Mouse (Mus musculus) fibroblast of lung, adult 2 months (primary cell): Measurements from ENCODE around the gene Rnf123.
A peak's percentile ranks its signal among the peaks of the same experiment; 100 is the strongest.

Experiments
- DNase-seq: peaks from one replicate; pipeline ENCODE4 v3.0.0-alpha.2; 2011; ENCODE audit warnings: low read depth

The Rnf123 gene

DNA sequence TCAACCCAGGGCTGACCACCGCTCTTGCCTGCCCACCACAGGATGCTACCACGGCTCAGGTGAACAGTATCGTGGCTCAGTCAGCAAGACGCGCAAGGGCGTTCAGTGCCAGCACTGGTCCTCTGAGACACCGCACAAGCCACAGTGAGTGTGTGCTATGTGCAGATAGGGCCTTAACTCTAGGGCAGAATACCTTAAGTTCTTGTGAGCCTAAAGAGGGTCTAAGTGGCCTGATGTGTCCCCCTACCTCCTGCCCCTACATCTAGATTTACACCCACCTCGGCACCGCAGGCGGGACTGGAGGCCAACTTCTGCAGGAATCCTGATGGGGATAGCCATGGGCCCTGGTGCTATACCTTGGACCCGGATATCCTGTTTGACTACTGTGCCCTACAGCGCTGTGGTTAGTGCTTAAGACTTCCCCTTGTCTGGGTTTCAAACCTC lies at the start of gene Rnf123:
Gene Rnf123 (minus strand): TSS at position 359 of the 444 bp plus-strand sequence.
- no peak for DNase-seq

DNA sequence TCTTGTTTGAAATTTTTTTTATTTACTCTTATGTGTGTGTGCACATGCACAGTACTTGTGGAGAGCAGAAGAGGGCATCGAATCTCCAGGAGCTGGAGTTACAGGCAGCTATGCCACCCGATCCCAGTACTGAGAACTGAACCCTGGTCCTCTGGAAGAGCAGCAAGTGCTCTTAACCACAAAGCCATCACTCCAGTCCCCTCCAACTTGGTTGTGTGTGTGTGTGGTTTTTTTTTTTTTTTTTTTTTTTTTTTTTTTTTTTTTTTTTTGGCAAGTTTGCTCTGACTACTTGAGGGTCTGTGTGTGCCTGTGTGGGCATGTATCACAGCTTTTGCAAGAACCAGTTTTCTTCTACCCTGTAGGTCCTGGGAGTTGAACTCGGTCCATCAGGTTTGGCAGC lies 49.2 kb upstream of the Rnf123 start:
- no peak for DNase-seq

DNA sequence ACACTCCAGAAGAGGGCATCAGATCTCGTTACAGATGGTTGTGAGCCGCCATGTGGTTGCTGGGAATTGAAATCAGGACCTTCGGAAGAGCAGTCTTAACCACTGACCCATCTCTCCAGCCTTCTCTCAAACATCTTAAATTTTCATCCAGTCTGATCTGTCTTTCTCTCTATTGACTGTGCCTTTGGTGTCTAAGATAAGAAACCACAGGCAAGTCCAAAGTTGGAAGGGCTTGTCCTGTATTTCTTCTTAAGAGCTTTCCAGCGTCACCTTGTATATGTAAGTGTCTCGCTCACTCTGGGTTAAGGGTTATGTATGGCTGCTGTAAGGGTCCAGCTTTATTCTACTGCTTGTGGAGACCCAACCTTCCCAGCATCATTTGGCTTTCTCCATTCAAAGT lies 48.4 kb upstream of the Rnf123 start:
- no peak for DNase-seq

DNA sequence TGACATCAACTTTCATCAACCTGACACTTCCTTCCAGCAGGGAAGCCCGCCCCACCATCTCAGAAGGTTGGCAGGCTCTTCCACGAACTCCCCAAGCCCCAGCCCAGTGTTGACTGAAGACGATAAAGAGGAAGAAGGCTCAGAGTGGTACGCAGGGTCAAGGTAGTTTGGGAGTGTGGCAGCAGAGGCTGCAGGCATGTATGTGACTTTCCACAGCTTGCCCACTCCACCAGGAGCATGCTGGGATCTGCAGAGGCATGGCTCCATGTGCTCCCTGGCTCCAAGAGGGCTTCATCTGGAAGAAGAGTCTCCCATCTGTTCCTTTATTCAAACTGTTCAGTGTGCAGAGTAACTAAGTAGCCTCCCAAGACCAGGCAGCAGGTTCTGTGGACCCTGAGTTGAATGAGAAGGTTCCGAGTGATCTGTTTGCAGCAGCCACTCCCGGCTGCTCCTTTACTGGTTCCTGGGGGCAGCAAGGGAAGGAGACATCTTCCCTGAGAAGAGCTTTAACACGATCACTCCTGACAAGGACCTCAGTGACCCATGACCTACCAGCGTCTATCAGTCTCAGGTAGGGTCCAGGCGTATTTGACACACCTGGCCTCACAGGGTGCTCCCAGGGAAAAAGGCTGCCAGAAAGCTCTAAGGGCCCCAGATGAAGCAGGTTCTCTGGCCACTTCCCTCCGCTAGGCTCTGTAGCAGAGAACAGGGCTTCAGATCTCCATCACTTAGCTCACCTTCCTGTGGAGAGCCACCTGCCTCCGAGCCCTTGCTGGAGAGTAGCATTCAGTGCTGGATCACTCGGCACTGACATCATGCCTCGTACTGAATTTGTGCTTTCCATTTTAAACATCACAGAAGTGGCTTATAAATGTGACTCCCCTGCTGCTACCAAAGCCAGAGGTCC lies 46.1 kb upstream of the Rnf123 start:
- DNase-seq = no peak

DNA sequence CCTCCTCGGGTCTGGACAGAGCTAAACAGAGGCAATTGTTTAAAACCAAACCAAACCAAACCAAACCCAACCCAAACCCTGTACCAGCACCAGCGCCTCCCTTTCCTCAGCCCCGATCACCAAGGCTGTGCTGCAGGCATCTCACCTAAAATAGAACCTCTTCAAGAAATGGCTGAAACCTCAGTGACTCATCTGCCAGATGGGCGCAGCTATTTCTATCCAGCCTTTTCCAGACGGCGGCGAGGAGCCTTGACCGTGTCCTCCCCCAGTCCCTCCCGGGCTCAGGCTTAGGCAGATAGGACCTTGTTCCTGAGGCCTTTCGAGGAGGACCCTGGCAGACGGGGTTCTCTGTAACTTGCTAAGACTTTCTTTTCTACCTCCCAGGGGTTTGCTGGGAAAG lies 45.1 kb upstream of the Rnf123 start:
- no peak for DNase-seq

DNA sequence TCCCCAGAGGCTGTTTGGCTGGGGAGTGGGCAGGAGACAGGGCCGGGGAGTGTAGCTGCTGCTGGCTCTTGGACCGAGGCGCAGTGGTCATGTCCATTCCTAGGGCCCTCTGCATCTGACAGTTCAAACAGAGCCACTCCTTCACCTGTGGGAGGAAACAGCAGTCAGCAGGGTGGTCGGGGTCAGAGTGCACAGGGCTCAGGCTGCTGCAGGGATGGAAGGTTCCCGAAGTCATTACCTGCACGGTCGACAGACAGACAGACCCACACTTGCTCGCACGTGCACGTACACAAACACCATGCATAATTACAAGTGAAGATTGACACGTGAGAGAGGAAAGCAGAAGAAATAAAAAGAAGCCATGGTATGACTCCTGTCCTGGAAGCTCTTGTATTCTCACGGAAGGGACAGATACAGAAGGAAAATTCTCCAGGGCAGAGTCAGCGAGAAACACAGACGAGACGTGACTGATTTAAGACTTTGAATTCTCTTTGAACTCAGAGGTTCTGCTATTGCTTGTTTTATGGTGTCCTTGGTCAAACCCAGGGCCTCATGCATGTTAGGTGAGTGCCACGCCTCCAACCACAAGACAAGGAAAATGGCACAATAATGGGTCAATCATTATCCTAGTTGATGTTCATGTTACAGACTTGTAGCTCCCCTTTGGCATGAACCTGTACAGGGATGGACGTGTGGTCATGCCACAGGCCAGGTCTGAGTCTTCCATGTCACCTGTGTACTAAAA lies 43.5 kb upstream of the Rnf123 start:
- no peak for DNase-seq

DNA sequence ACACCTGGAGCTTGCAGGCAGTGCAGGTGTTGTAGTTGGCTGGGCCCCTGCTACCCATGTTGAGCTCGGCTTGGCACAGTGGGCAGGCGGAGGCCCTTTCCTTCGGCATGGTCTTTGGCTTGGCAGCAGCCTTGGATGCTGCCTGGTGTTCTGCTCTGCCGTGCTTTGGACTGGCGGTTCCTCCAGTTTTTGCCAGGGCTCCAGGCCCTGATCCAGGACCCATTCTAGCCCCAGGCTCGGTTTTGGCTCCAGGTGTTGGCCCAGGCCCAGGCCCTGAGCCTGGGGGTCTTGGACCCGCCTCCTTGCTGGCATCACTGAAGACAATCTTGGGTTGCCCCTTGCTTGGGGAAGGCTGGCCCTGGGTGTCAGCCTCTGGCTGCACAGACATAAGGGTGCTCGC lies 42.6 kb upstream of the Rnf123 start:
- no peak for DNase-seq

DNA sequence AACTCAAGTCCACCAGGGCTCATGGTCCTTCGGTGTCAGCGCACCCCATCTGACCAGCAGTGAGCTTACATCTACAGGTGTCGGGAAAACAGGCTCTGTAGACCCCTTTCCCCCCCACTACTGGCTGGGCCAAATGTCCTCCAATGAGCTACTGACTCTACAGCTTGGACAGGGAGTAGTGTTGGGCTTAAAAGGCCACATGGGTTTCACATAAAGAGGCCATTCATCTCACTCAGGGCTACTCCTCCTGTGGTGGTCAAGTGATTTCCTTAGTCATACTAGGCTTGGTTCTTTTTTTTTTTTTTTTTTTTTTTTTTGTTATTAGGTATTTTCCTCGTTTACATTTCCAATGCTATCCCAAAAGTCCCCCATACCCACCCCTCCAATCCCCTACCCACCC lies 40.8 kb upstream of the Rnf123 start:
- DNase-seq = peak; percentile 51

DNA sequence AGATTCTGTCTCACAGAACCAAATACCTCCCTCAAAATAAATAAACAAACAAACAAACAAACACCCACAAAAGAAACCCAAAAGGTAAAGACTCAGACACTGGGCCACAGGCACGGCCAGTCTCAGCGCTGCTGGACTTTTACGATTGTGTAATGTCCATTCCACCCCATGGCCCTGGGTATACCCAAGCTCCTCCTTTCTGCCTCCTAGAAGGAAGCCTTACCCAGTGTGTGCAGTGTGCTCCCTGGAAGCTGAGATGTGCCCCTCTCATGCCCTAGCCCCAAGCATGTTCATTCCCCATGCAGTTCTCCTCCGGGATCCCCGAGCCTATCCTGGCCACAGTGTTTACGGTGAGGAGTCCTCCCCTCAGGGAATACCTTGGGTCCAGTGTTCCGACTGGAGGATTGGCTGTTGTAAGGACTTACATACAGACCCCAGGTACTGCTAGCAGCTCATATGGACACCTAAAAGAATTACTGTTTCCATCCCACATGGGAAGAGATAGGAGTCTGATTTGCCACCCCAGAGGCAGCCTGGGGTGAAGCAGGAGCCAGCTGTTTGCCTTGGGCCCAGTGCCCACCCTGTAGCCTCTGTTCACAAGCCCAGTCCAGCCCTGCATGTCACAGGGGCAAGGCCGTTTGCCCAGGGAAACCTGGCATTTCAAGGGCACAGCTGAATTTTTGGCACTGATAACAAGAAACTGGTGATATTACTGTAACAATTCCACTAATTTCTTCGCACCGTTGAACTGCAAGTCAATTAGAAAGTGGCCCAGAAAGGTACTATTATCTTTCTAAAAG lies 38.2 kb upstream of the Rnf123 start:
- no peak for DNase-seq

DNA sequence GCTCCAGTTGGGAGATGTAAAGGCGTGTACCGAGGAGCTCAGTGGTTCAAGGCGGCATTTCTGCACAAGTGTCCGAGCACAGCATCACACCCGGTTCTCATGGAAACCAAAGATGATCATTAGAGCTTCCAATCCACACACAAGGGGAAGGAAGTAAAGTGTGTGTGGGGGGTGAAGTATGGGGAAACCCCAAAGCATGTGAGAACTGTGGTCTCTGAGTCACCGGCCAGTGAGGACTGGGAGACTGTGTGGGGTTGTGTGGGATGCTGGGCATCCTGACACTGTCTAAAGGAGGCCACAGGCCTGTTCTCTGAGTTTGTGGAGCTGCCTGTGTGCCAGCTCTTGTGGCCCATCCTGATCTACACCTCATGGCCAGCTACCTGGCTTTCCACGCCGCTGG lies 37.5 kb upstream of the Rnf123 start:
- DNase-seq = peak; percentile 76

DNA sequence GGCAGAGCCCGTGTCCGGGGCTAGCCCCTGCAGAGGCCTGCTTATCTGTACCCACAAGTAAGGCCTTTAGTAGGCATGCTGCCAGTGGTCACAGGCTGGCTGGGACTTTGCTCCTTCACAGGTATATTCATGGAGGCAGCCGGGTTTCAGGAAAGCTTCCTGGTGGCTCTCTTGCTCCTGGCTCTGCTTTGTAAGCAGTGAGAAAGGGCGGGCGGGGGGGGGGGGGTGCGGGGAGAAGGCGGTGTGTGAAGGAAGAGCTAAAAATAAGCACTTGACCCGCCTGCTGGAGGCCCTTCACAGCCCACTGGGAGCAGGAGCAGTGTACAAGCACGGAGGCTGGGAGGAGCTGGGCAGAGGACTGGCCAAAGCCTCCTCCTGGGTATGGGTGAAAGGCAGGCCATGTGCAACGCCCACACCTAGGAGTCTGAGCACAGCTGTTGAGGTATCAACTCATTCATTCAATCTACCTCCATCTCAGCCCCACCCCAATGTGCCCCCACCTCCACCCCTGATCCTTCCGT lies 36.8 kb upstream of the Rnf123 start:
- DNase-seq = peak; percentile 53

DNA sequence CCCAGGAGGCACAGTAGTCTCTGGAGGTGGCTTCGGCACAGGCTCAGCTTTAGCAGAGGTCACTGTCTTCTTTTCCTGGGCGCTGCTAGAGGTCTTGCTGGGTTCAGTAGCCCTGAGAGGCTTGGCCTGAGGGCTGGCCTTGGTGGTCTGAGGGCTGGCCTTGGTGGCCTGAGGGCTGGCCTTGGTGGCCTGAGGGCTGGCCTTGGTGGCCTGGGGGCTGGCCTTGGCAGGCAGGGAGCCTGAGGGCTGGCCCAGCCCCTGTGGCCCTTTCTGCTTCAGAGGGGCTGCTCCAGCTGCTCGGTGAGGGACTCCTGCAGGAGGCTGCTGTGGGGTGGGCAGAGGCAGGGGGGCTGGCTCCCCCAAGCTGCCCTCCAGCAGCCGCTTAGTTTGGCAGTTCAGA lies 34.0 kb upstream of the Rnf123 start:
- no peak for DNase-seq

DNA sequence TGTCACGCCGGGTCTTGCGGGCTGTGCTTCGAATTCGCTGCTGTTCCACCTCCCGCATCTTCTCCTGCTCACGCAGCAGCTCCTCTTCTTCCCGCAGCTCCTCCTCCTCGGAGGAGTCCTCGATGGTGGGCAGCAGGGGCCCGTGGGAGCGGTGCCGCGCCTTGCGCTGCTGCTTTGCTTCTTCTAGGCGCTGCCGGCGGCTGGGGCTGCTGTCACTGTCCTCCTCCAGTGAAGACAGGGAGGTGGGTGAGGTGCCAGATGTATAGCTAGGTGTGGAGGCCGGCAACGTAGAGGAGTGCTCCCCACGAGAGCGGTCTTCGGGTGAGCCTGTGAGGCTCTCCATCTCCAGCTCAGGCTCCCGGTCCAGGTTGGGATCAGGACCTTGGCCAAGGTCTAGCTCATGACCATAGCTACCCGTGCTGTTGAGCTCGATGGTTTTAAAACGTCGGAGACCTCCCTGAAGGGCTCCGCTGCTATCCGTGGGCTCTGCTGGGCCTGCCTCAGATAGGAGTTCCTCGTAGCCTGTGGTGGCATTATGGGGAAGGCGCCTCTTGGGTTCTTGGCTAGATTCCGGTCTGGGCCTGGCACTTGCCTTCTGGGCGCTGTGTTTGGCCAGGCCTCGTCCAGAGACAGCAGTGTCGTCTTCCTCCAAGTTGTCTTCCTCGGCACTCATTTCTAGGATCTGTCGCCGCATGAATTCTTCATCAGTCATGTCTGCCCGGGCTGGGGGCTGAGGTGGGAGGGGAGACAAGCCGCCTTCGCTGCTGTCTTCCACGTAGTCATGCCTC lies 32.3 kb upstream of the Rnf123 start:
- DNase-seq = no peak

DNA sequence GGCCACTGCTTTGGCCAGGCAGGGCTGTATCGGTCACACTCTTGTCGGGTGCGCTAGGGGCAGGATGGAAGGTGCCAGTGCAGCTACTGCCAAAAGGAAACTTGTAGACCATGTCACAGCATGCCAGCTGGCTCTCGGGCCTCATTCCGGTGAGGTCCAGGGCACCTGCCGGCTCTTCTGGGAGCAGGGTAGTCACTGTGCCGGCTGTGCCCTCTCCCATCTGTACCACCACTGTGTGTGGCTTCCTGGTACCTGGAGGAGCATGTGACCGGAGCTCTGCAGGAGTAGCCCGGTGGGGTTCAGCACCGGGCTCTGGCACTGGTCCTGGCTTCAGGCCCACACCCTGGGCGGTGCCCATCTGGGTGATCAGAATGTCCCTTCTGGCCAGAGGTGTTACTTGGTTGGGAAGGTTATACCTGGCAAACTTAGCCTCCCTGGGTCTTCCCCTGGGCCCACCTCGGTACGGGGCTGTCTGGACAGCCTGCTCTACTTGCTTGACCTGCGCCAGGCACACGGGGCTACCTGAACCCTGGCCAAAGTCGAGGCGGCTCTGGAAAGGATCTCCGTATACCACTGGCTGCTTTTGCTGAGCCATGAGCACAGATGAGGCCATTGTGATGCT lies 29.7 kb upstream of the Rnf123 start:
- DNase-seq = no peak

DNA sequence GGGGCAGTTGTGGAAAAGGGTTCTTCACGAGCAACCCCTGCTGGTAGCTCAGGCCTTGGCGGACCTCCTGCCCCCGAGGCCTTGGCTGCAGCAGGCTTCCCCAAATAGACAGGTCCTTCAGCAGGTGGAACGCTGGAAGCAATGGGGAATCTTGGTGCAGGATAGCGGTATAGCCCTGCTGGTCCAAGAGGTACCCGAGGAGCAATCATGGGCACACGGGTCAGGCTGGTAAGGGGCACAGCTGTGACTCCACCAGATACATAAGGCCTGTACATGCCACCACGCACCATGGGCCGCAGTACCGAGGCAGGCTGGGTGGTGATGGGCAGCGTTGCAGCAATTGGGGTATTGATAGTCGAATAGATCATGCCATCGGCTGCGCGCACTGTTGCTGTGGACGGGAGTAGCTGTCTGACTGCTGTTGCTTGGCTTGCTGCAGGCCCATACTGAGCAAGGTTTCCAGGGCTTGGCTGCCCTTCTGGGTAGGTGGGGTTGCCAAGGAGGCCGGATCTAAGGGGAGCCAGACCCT lies 28.5 kb upstream of the Rnf123 start:
- DNase-seq = no peak

DNA sequence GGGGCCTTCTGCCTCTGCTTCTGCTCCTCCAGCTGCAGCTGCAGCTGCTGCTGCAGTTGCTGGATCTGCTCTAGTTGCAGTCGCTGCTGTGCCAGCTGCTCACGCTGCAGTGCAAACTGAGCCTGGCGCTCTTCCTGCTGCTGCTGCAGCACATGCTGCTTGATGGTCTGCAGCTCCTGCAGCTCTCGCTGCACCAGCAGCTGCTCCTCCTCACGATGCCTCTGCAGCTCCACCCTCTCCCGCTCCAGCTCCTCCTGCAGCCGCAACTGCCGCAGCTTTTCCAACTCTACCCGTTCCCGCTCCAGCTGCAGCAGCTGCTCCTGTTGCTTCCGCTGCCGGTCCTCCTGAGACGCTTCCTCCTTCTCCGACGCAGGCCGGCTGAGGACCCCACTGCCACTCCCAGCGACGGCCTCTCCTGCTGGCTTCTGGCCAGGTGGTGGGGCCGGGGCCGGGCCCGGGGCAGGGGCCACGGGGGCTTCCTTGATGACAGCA lies 28.0 kb upstream of the Rnf123 start:
- DNase-seq = no peak

DNA sequence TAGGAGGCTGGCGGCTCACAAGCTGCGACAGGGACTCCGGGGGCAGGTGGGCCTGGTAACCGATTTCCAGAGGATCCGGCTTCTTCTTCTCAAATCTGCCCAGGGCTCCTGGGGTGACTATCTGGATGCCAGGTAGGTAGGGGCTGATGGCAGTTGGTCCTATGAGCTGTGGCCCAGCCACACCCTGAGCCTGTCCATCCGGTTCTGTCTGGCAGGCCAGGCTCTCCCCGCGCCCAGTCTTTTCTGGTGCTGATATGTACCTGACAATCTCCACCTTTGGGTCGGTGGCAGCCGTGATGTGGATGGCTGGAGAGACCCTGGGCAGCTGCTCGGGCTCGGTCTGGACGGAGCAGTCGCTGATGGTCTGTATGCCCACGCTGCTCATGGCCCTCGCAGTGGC lies 27.0 kb upstream of the Rnf123 start:
- DNase-seq = no peak

DNA sequence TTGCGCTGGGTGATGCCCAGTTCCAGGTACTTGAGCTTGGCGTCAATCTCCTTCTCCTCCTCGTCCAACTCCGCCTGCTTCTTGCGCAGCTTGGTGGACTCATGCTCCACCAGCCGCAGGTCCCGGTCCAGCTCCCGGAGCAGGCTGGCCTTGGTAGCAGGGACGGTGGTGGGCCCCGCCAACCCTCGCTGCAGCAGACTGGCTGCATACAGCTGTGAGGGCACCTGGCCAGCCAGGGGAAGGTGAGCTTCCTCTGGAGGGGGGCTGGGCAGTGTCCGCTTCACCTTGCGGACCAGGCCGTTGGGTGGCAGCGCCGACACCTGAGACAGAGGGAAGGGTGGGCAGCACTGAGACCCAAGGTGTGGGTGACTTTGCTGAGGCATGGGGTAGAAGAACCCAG lies 24.7 kb upstream of the Rnf123 start:
- DNase-seq = no peak

DNA sequence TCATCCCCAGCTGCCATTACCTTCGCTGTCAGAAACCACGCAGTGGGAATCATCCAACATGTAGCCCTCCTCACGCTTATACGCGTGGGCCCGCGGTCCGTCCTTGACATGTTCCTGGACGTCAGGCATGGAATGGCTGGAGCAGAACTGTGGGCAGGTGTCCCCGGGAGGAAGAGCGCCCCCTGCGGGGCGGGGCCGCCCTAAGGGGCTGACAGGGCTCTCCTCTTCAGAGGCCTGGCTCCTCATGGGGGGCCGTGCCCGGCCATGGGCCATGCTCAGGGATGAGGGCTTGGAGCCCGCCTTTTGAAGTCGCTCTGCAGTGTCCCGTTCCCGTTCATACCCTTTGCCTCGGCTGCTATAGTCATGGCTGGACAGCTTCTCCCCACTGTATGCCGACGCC lies 22.9 kb upstream of the Rnf123 start:
- no peak for DNase-seq

DNA sequence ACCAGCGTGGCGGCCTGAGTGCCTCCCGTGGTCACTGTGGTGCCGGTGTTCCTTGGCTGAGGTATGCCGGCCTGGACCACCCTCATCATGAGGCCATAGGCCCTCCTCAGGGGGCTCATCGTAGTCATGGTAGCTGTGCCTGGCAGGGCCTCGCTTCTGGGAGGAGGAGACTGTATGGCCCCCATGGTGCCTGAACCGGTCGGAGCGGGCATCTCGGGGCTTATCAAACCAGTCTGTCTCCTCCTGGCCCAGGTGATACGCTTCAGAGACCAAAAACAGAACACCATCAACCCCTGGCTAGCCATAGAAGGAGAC lies 22.4 kb upstream of the Rnf123 start:
- no peak for DNase-seq
